Mouse (Mus musculus): Measurements from ENCODE around the gene Tas2r110. TPM values are rescaled to one million over a fixed set of nuclear protein-coding genes. Genes with fewer than 3 reads are reported as not detected.

Gene Tas2r110
- polyA plus RNA-seq (2015; fragmentation: Nextera tagmentation; extraction: Ambion mirVana), result not detected in 2 replicates

DNA sequence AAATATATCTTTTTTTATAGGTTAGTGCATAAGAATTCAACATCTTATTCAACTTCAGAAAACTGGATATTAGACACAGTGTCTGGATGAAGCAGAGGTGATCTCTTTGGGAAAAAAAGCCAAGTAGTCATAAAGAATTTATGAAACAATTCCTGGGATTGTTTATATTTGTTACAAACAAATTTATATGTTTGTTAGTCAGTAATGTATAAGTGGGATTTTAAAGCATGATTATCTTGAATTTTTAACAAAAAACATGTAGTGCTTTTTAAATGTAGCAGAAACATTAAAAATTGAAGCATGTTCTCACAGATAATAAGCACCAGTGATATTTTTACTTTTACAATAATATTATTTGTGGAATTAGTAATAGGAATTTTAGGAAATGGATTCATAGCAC, at the start of gene Tas2r110:
TSS of gene Tas2r110 (plus strand) at position 301 of the 400 bp plus-strand sequence.
- no peak within 1 kb of the TSS for H3K9ac ChIP-seq (replicated peaks)
- no peak for ATAC-seq

GRCm38 (mm10) chr6:132846842-132847241, 21.0 kb upstream of the Tas2r110 start, which contains the start of gene Tas2r123:
Gene Tas2r123, plus strand, starts transcription at chr6:132847142.
- Histone ChIP-seq H3K4me1 (replicated peaks) (no peaks in the 10 kb centered on the region), H3K27me3 (no peaks in the 10 kb centered on the region), H3K9ac (replicated peaks) (no peak within 1 kb of the TSS), H3K4me3 (replicated peaks) (no peak within 1 kb of the TSS), H3K4me2 (replicated peaks) (no peak within 1 kb of the TSS), H3K36me3 (no peaks in the 10 kb centered on the region), H3K9me3 (no peaks in the 10 kb centered on the region), H3K27ac (no peak within 1 kb of the TSS)
- WGBS, result 94% methylated on average over 1 of the region's 1 CpGs
- no peak for ATAC-seq

More for the DNA sequence above, at the start of gene Tas2r110:
- Histone ChIP-seq H3K27me3 (no peaks in the 10 kb centered on the region), H3K36me3 (no peaks in the 10 kb centered on the region), H3K4me2 (replicated peaks) (no peak within 1 kb of the TSS), H3K27ac (no peak within 1 kb of the TSS), H3K4me3 (replicated peaks) (no peak within 1 kb of the TSS), H3K9me3 (no peaks in the 10 kb centered on the region), H3K4me1 (replicated peaks) (no peaks in the 10 kb centered on the region)

DNA sequence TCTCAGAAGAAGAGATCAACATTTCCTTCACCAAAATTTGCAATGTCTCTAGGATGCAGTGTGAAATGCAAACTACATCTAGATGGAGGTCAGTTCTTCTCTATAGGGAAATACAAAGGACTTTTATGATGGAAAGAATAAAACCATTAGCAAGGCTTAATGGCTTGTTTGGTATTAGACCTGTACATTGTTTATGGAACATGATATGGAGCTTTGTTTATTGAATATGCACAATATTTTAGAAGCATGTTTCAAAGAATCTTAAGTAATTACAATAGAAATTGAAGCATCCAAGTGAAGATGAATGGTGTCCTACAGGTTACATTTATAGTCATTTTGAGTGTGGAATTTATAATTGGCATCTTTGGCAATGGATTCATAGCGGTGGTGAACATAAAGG, 12.7 kb upstream of the Tas2r110 start, which contains the start of gene Tas2r116:
TSS of gene Tas2r116 (plus strand) at position 301 of the 400 bp plus-strand sequence.
- no peak within 1 kb of the TSS for H3K9ac ChIP-seq (replicated peaks)
- H3K4me2 ChIP-seq (replicated peaks), result no peak within 1 kb of the TSS
- H3K4me1 ChIP-seq (replicated peaks), result no peaks in the 10 kb centered on the region
- no peak for ATAC-seq
- H3K36me3 ChIP-seq, result no peaks in the 10 kb centered on the region
- H3K27me3 ChIP-seq, result no peaks in the 10 kb centered on the region
- 84% methylated on average over 1 of the region's 1 CpGs for WGBS
- H3K27ac ChIP-seq, result no peak within 1 kb of the TSS
- H3K9me3 ChIP-seq, result no peaks in the 10 kb centered on the region
- H3K4me3 ChIP-seq (replicated peaks), result no peak within 1 kb of the TSS

DNA sequence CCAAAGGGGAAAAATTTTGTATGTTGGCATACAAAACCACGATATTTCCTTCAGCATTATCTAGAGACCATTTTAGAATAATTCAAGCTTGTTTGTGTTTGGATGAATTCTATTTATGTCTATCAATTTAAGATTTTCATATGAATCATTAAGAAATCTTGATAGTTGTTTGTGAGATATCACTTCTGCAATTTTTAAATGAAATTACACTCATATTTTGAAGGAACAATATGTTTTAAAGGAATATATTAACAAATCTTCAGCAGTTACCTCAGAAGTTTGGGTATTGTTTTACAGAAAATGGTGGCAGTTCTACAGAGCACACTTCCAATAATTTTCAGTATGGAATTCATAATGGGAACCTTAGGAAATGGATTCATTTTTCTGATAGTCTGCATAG, 24.9 kb downstream of the Tas2r110 start, which contains the start of gene Tas2r113:
TSS of gene Tas2r113 (plus strand) at position 301 of the 400 bp plus-strand sequence.
- Histone ChIP-seq H3K4me3 (replicated peaks) (no peak within 1 kb of the TSS), H3K4me2 (replicated peaks) (no peak within 1 kb of the TSS), H3K9ac (replicated peaks) (no peak within 1 kb of the TSS), H3K27me3 (no peaks in the 10 kb centered on the region), H3K9me3 (no peaks in the 10 kb centered on the region), H3K27ac (no peak within 1 kb of the TSS), H3K36me3 (no peaks in the 10 kb centered on the region), H3K4me1 (replicated peaks) (no peaks in the 10 kb centered on the region)
- WGBS, result 78% methylated on average over 1 of the region's 1 CpGs
- no peak for ATAC-seq

- H3K9ac ChIP-seq (replicated peaks), result no peak within 1 kb of the TSS
- H3K9me3 ChIP-seq, result no peaks in the 10 kb centered on the region
- no peak within 1 kb of the TSS for H3K4me3 ChIP-seq (replicated peaks)
- H3K4me1 ChIP-seq (replicated peaks), result no peaks in the 10 kb centered on the region
- ATAC-seq, result no peak
- no peak within 1 kb of the TSS for H3K27ac ChIP-seq
- H3K4me2 ChIP-seq (replicated peaks), result no peak within 1 kb of the TSS
- H3K27me3 ChIP-seq, result no peaks in the 10 kb centered on the region
- 92% methylated on average over 3 of the region's 3 CpGs for WGBS
- no peaks in the 10 kb centered on the region for H3K36me3 ChIP-seq
Measured at GRCm38 (mm10) chr6:132909351-132909750, 41.5 kb downstream of the Tas2r110 start, which contains the start of gene Tas2r125. Gene Tas2r125, plus strand, starts transcription at chr6:132909651.

Other genes starting within 250 kb of the Tas2r110 start
- not detected in 2 replicates for gene A630073D07Rik, start 216.5 kb upstream of the Tas2r110 start, polyA plus RNA-seq (2015; fragmentation: Nextera tagmentation; extraction: Ambion mirVana)
- not detected in 2 replicates for gene Tas2r120, start 211.1 kb upstream of the Tas2r110 start, polyA plus RNA-seq (2015; fragmentation: Nextera tagmentation; extraction: Ambion mirVana)
- gene Tas2r121, start 167.0 kb upstream of the Tas2r110 start, polyA plus RNA-seq (2015; fragmentation: Nextera tagmentation; extraction: Ambion mirVana), result not detected in 2 replicates
- gene Tas2r122, start 156.1 kb upstream of the Tas2r110 start, polyA plus RNA-seq (2015; fragmentation: Nextera tagmentation; extraction: Ambion mirVana), result not detected in 2 replicates
- gene Tas2r115, start 130.0 kb upstream of the Tas2r110 start, polyA plus RNA-seq (2015; fragmentation: Nextera tagmentation; extraction: Ambion mirVana), result not detected in 2 replicates
- not detected in 2 replicates for gene Tas2r124, start 113.3 kb upstream of the Tas2r110 start, polyA plus RNA-seq (2015; fragmentation: Nextera tagmentation; extraction: Ambion mirVana)
- not detected in 2 replicates for gene Tas2r102, start 105.9 kb upstream of the Tas2r110 start, polyA plus RNA-seq (2015; fragmentation: Nextera tagmentation; extraction: Ambion mirVana)
- gene Tas2r136, start 89.8 kb upstream of the Tas2r110 start, polyA plus RNA-seq (2015; fragmentation: Nextera tagmentation; extraction: Ambion mirVana), result not detected in 2 replicates
- not detected in 2 replicates for gene Tas2r117, start 65.2 kb upstream of the Tas2r110 start, polyA plus RNA-seq (2015; fragmentation: Nextera tagmentation; extraction: Ambion mirVana)
- gene Tas2r123, start 20.9 kb upstream of the Tas2r110 start, polyA plus RNA-seq (2015; fragmentation: Nextera tagmentation; extraction: Ambion mirVana), result not detected in 2 replicates
- gene Tas2r116, start 12.6 kb upstream of the Tas2r110 start, polyA plus RNA-seq (2015; fragmentation: Nextera tagmentation; extraction: Ambion mirVana), result not detected in 2 replicates
- gene Tas2r113, start 25.0 kb downstream of the Tas2r110 start, polyA plus RNA-seq (2015; fragmentation: Nextera tagmentation; extraction: Ambion mirVana), result not detected in 2 replicates
- gene Tas2r125, start 41.6 kb downstream of the Tas2r110 start, polyA plus RNA-seq (2015; fragmentation: Nextera tagmentation; extraction: Ambion mirVana), result not detected in 2 replicates
- not detected in 2 replicates for gene Tas2r129, start 83.1 kb downstream of the Tas2r110 start, polyA plus RNA-seq (2015; fragmentation: Nextera tagmentation; extraction: Ambion mirVana)
- gene Tas2r131, start 89.9 kb downstream of the Tas2r110 start, polyA plus RNA-seq (2015; fragmentation: Nextera tagmentation; extraction: Ambion mirVana), result not detected in 2 replicates
- gene Tas2r109, start 113.0 kb downstream of the Tas2r110 start, polyA plus RNA-seq (2015; fragmentation: Nextera tagmentation; extraction: Ambion mirVana), result not detected in 2 replicates
- gene Tas2r103, start 169.1 kb downstream of the Tas2r110 start, polyA plus RNA-seq (2015; fragmentation: Nextera tagmentation; extraction: Ambion mirVana), result not detected in 2 replicates
- not detected in 2 replicates for gene Tas2r140, start 187.8 kb downstream of the Tas2r110 start, polyA plus RNA-seq (2015; fragmentation: Nextera tagmentation; extraction: Ambion mirVana)
- gene Smim10l1, start 236.9 kb downstream of the Tas2r110 start, polyA plus RNA-seq (2015; fragmentation: Nextera tagmentation; extraction: Ambion mirVana), result 113 and 140 TPM in 2 replicates